Mouse (Mus musculus): ENCODE data around the gene Abcb9. TPM values are rescaled to one million over a fixed set of nuclear protein-coding genes. Genes with fewer than 3 reads are reported as not detected.

Abcb9 gene
- polyA plus RNA-seq (2015; fragmentation: Nextera tagmentation; extraction: Ambion mirVana), result 21.5 and 23.5 TPM in 2 replicates

GRCm38 (mm10) chr5:124095596-124096232 is at the start of gene Abcb9:
TSS of gene Abcb9 (minus strand) at chr5:124095798.
- peak within 1 kb of the TSS; percentile 60 for H3K4me3 ChIP-seq
- peaks cover 13% of the 10 kb centered on the region for H3K4me1 ChIP-seq (replicated peaks)
- peak within 1 kb of the TSS; percentile 63 for H3K4me2 ChIP-seq
- H3K27ac ChIP-seq (replicated peaks), result peak within 1 kb of the TSS; percentile 51; the same call in 1 of the 2 replicates
- WGBS, result 2% methylated on average over 42 of the region's 42 CpGs
- peak within 1 kb of the TSS; percentile 63 for H3K9ac ChIP-seq
- no peaks in the 10 kb centered on the region for H3K9me3 ChIP-seq
- no peaks in the 10 kb centered on the region for H3K36me3 ChIP-seq
- peak; percentile 88 for ATAC-seq (ENCODE audit: low FRiP score, low read depth)
- no peaks in the 10 kb centered on the region for H3K27me3 ChIP-seq

GRCm38 (mm10) chr5:124138066-124138465 is 42.5 kb upstream of the Abcb9 start:
- Histone ChIP-seq H3K36me3 (peaks cover 35% of the 10 kb centered on the region), H3K9ac (no peak overlapping the region), H3K9me3 (no peaks in the 10 kb centered on the region), H3K27ac (replicated peaks) (no peak overlapping the region), H3K4me1 (replicated peaks) (peaks cover 10% of the 10 kb centered on the region; the same call in 1 of the 2 replicates), H3K27me3 (no peaks in the 10 kb centered on the region), H3K4me2 (no peak overlapping the region), H3K4me3 (no peak overlapping the region)
- WGBS, result 56% methylated on average over 7 of the region's 7 CpGs
- ATAC-seq (ENCODE audit: low FRiP score, low read depth), result 0 out of 2 replicates have a peak, but pooled peaks have one; percentile 51

- no peak for ATAC-seq (ENCODE audit: low FRiP score, low read depth)
- Histone ChIP-seq H3K4me1 (replicated peaks) (peaks cover 10% of the 10 kb centered on the region; the same call in 1 of the 2 replicates), H3K36me3 (peaks cover 26% of the 10 kb centered on the region; the same call in 1 of the 2 replicates), H3K9me3 (no peaks in the 10 kb centered on the region), H3K4me3 (no peak overlapping the region), H3K27ac (replicated peaks) (no peak overlapping the region), H3K27me3 (no peaks in the 10 kb centered on the region), H3K4me2 (no peak overlapping the region), H3K9ac (no peak overlapping the region)
- WGBS, result 78% methylated on average over 5 of the region's 5 CpGs
Observed at GRCm38 (mm10) chr5:124134261-124134660, 38.7 kb upstream of the Abcb9 start.

GRCm38 (mm10) chr5:124125093-124125492 is 29.5 kb upstream of the Abcb9 start:
- Histone ChIP-seq H3K27me3 (no peaks in the 10 kb centered on the region), H3K9ac (no peak overlapping the region)
- ATAC-seq (ENCODE audit: low FRiP score, low read depth), result no peak

GRCm38 (mm10) chr5:124122357-124122756 is 26.8 kb upstream of the Abcb9 start:
- no peak overlapping the region for H3K4me2 ChIP-seq
- H3K27me3 ChIP-seq, result no peaks in the 10 kb centered on the region
- H3K9me3 ChIP-seq, result no peaks in the 10 kb centered on the region
- peaks cover 49% of the 10 kb centered on the region for H3K36me3 ChIP-seq
- no peak overlapping the region for H3K27ac ChIP-seq (replicated peaks)
- H3K4me3 ChIP-seq, result no peak overlapping the region
- ATAC-seq (ENCODE audit: low FRiP score, low read depth), result no peak
- peaks cover 10% of the 10 kb centered on the region for H3K4me1 ChIP-seq (replicated peaks)
- H3K9ac ChIP-seq, result no peak overlapping the region
- 91% methylated on average over 18 of the region's 18 CpGs for WGBS

More at GRCm38 (mm10) chr5:124125093-124125492, 29.5 kb upstream of the Abcb9 start:
- Histone ChIP-seq H3K9me3 (no peaks in the 10 kb centered on the region), H3K4me2 (no peak overlapping the region), H3K36me3 (peaks cover 52% of the 10 kb centered on the region), H3K4me1 (replicated peaks) (no peaks in the 10 kb centered on the region), H3K4me3 (no peak overlapping the region), H3K27ac (replicated peaks) (no peak overlapping the region)
- WGBS, result 93% methylated on average over 11 of the region's 11 CpGs

- H3K9me3 ChIP-seq, result no peaks in the 10 kb centered on the region
- no peak overlapping the region for H3K27ac ChIP-seq (replicated peaks)
- H3K9ac ChIP-seq, result no peak overlapping the region
- no peak overlapping the region for H3K4me3 ChIP-seq
- no peaks in the 10 kb centered on the region for H3K27me3 ChIP-seq
- peaks cover 28% of the 10 kb centered on the region for H3K4me1 ChIP-seq (replicated peaks)
- ATAC-seq (ENCODE audit: low FRiP score, low read depth), result no peak
- H3K4me2 ChIP-seq, result no peak overlapping the region
- 80% methylated on average over 5 of the region's 5 CpGs for WGBS
- H3K36me3 ChIP-seq, result peaks cover 44% of the 10 kb centered on the region
Observed at GRCm38 (mm10) chr5:124119204-124119603, 23.6 kb upstream of the Abcb9 start.

- peak within 1 kb of the TSS; percentile 86 for H3K27ac ChIP-seq (replicated peaks)
- peak within 1 kb of the TSS; percentile 98 for H3K4me2 ChIP-seq
- H3K9ac ChIP-seq, result peak within 1 kb of the TSS; percentile 91
- peak; percentile 15 for ATAC-seq (ENCODE audit: low FRiP score, low read depth)
- H3K4me3 ChIP-seq, result peak within 1 kb of the TSS; percentile 91
- H3K36me3 ChIP-seq, result peaks cover 25% of the 10 kb centered on the region
- WGBS, result 1% methylated on average over 64 of the region's 64 CpGs
- peaks cover 46% of the 10 kb centered on the region for H3K4me1 ChIP-seq (replicated peaks)
- no peaks in the 10 kb centered on the region for H3K9me3 ChIP-seq
- H3K27me3 ChIP-seq, result no peaks in the 10 kb centered on the region
Observed at GRCm38 (mm10) chr5:124115990-124116845, 20.6 kb upstream of the Abcb9 start, which contains the start of gene Arl6ip4. TSS of gene Arl6ip4 (plus strand) at chr5:124116089.

- peaks cover 18% of the 10 kb centered on the region for H3K36me3 ChIP-seq
- peak overlapping the region; percentile 98 for H3K4me2 ChIP-seq
- H3K9ac ChIP-seq, result peak overlapping the region; percentile 91
- peaks cover 50% of the 10 kb centered on the region for H3K4me1 ChIP-seq (replicated peaks)
- no peaks in the 10 kb centered on the region for H3K9me3 ChIP-seq
- no peak for ATAC-seq (ENCODE audit: low FRiP score, low read depth)
- peak overlapping the region; percentile 91 for H3K4me3 ChIP-seq
- H3K27me3 ChIP-seq, result no peaks in the 10 kb centered on the region
- WGBS, result 21% methylated on average over 7 of the region's 7 CpGs
- H3K27ac ChIP-seq (replicated peaks), result peak overlapping the region; percentile 86
Observed at GRCm38 (mm10) chr5:124115531-124115930, 19.9 kb upstream of the Abcb9 start.

GRCm38 (mm10) chr5:124114276-124115025 is 18.9 kb upstream of the Abcb9 start:
- no peaks in the 10 kb centered on the region for H3K9me3 ChIP-seq
- ATAC-seq (ENCODE audit: low FRiP score, low read depth), result no peak
- H3K27me3 ChIP-seq, result no peaks in the 10 kb centered on the region
- H3K4me3 ChIP-seq, result no peak overlapping the region
- peaks cover 50% of the 10 kb centered on the region for H3K4me1 ChIP-seq (replicated peaks)
- no peak overlapping the region for H3K27ac ChIP-seq (replicated peaks)
- H3K4me2 ChIP-seq, result no peak overlapping the region
- WGBS, result 93% methylated on average over 24 of the region's 24 CpGs
- H3K9ac ChIP-seq, result no peak overlapping the region
- peaks cover 10% of the 10 kb centered on the region for H3K36me3 ChIP-seq

GRCm38 (mm10) chr5:124113030-124113429 is 17.4 kb upstream of the Abcb9 start:
- WGBS, result 20% methylated on average over 14 of the region's 14 CpGs
- H3K4me1 ChIP-seq (replicated peaks), result peaks cover 47% of the 10 kb centered on the region

GRCm38 (mm10) chr5:124112531-124112930 is 16.9 kb upstream of the Abcb9 start:
- H3K4me1 ChIP-seq (replicated peaks), result peaks cover 42% of the 10 kb centered on the region
- no peaks in the 10 kb centered on the region for H3K9me3 ChIP-seq
- peak overlapping the region; percentile 82 for H3K4me2 ChIP-seq
- no peaks in the 10 kb centered on the region for H3K36me3 ChIP-seq
- WGBS, result under 1% methylated on average over 18 of the region's 18 CpGs
- H3K27me3 ChIP-seq, result no peaks in the 10 kb centered on the region
- peak overlapping the region; percentile 95 for H3K27ac ChIP-seq (replicated peaks)
- ATAC-seq (ENCODE audit: low FRiP score, low read depth), result no peak
- peak overlapping the region; percentile 64 for H3K9ac ChIP-seq
- peak overlapping the region; percentile 68 for H3K4me3 ChIP-seq

More at GRCm38 (mm10) chr5:124113030-124113429, 17.4 kb upstream of the Abcb9 start:
- no peaks in the 10 kb centered on the region for H3K9me3 ChIP-seq
- peak overlapping the region; percentile 64 for H3K9ac ChIP-seq
- ATAC-seq (ENCODE audit: low FRiP score, low read depth), result no peak
- peak overlapping the region; percentile 82 for H3K4me2 ChIP-seq
- no peaks in the 10 kb centered on the region for H3K27me3 ChIP-seq
- H3K36me3 ChIP-seq, result no peaks in the 10 kb centered on the region
- H3K27ac ChIP-seq (replicated peaks), result peak overlapping the region; percentile 95; the same call in 1 of the 2 replicates
- H3K4me3 ChIP-seq, result peak overlapping the region; percentile 68

All from hindbrain, embryonic 15.5 days (tissue).